Mouse (Mus musculus) forebrain, embryonic 11.5 days (tissue): ENCODE results near the gene Cdk6. TPM values are rescaled to one million over a fixed set of nuclear protein-coding genes. Genes with fewer than 3 reads are reported as not detected.
"Not testable (repeated sequence)": the region's sequence is repeated elsewhere in the genome, so short reads cannot be mapped to it uniquely, and the experiment has no call there.

Experiments used
- ATAC-seq: fragments of 200-750 bp; cut with Nextera tagmentation; replicated peaks from 2 replicates; pipeline ENCODE4 v1.8.0; 2017; ENCODE audit warnings: moderate TSS enrichment; ENCODE audit not compliant: low FRiP score
- DNase-seq: peaks from one replicate; pipeline ENCODE4 v3.0.0-alpha.2; 2017; ENCODE audit warnings: low spot score
- H3K27ac ChIP-seq: fragments of 300-500 bp; sonication (generic); 2 replicates; pipeline ENCODE4 v1.5.1; 2014; ENCODE audit warnings: low read depth, low read length
- H3K27me3 ChIP-seq: fragments of 300-500 bp; sonication (generic); 2 replicates; pipeline ENCODE4 v1.6.1; 2014; ENCODE audit warnings: mild to moderate bottlenecking, low read length, mixed read lengths; ENCODE audit not compliant: control insufficient read depth, insufficient read depth
- H3K36me3 ChIP-seq: fragments of 300-500 bp; sonication (generic); 2 replicates; pipeline ENCODE4 v1.6.1; 2014; ENCODE audit warnings: mild to moderate bottlenecking, low read length, moderate library complexity, mixed read lengths; ENCODE audit not compliant: control insufficient read depth, insufficient read depth
- H3K4me1 ChIP-seq: fragments of 300-500 bp; sonication (generic); replicated peaks from 2 replicates; pipeline ENCODE4 v1.6.1; 2014; ENCODE audit warnings: low read length, mixed read lengths; ENCODE audit not compliant: control insufficient read depth, insufficient read depth
- H3K4me2 ChIP-seq: fragments of 300-500 bp; sonication (generic); 2 replicates; pipeline ENCODE4 v1.6.1; 2014; ENCODE audit warnings: low read depth, mild to moderate bottlenecking, low read length, moderate library complexity, mixed read lengths; ENCODE audit not compliant: severe bottlenecking
- H3K4me3 ChIP-seq: fragments of 300-500 bp; sonication (generic); 2 replicates; pipeline ENCODE4 v1.5.1; 2014; ENCODE audit warnings: low read depth, low read length
- H3K9ac ChIP-seq: fragments of 300-500 bp; sonication (generic); 2 replicates; pipeline ENCODE4 v1.6.1; 2014; ENCODE audit warnings: low read length
- H3K9me3 ChIP-seq: fragments of 300-500 bp; sonication (generic); 2 replicates; pipeline ENCODE4 v1.6.1; 2016; ENCODE audit warnings: low read length, mixed read lengths; ENCODE audit not compliant: control insufficient read depth
- WGBS: fragments of 180-500 bp; shearing (Covaris S2); extraction: QIAGEN DNeasy Blood & Tissue Kit; methylation state at CpG from one replicate; pipeline ENCODE4 v1.1.7; 2014; 5-methylcytosine and 5-hydroxymethylcytosine counted together
- polyA plus RNA-seq: library from polyadenylated mRNA; unstranded; fragments of >200 nt; fragmentation: Nextera tagmentation; extraction: Ambion mirVana; gene quantifications from 2 replicates; pipeline ENCODE4 v1.2.1, GENCODE M21; 2014

Gene Cdk6
- polyA plus RNA-seq, 1 experiment from 2014 or later: 21.3 TPM

- H3K9me3 ChIP-seq: no peaks in the 10 kb centered on the region
- no peak overlapping the region for H3K27ac ChIP-seq
- no peak for DNase-seq
- no peaks in the 10 kb centered on the region for H3K4me1 ChIP-seq
- H3K4me3 ChIP-seq: no peak overlapping the region
- WGBS: 92% methylated on average over 12 of the region's 12 CpGs
- H3K9ac ChIP-seq: no peak overlapping the region
- ATAC-seq: no peak
- no peaks in the 10 kb centered on the region; the same call in 1 of the 2 replicates for H3K36me3 ChIP-seq
- no peaks in the 10 kb centered on the region for H3K27me3 ChIP-seq
- no peak overlapping the region for H3K4me2 ChIP-seq
Observed at GRCm38 (mm10) chr5:3521741-3522140, 180.5 kb downstream of the Cdk6 start.

- 93% methylated on average over 10 of the region's 10 CpGs for WGBS
- Histone ChIP-seq H3K4me1 (peaks cover 4% of the 10 kb centered on the region; the same call in 1 of the 2 replicates), H3K36me3 (no peaks in the 10 kb centered on the region; the same call in 1 of the 2 replicates), H3K4me3 (no peak overlapping the region), H3K27me3 (no peaks in the 10 kb centered on the region), H3K9me3 (no peaks in the 10 kb centered on the region), H3K4me2 (no peak overlapping the region), H3K27ac (no peak overlapping the region), H3K9ac (no peak overlapping the region)
- ATAC-seq: no peak
- no peak for DNase-seq
Observed at GRCm38 (mm10) chr5:3522826-3523225, 181.5 kb downstream of the Cdk6 start.

- H3K4me3 ChIP-seq: no peak overlapping the region
- H3K4me1 ChIP-seq: peaks cover 4% of the 10 kb centered on the region; the same call in 1 of the 2 replicates
- no peak for DNase-seq
- H3K4me2 ChIP-seq: no peak overlapping the region
- no peaks in the 10 kb centered on the region for H3K36me3 ChIP-seq
- H3K27ac ChIP-seq: no peak overlapping the region
- no peaks in the 10 kb centered on the region for H3K27me3 ChIP-seq
- ATAC-seq: peak; percentile 65
- 35% methylated on average over 5 of the region's 5 CpGs for WGBS
- H3K9me3 ChIP-seq: no peaks in the 10 kb centered on the region
- H3K9ac ChIP-seq: no peak overlapping the region
Observed at GRCm38 (mm10) chr5:3527041-3527691, 185.9 kb downstream of the Cdk6 start.

- no peaks in the 10 kb centered on the region for H3K36me3 ChIP-seq
- no peak overlapping the region for H3K9ac ChIP-seq
- no peaks in the 10 kb centered on the region for H3K27me3 ChIP-seq
- no peaks in the 10 kb centered on the region for H3K9me3 ChIP-seq
- DNase-seq (no peak), ATAC-seq (no peak)
- H3K4me1 ChIP-seq: peaks cover 4% of the 10 kb centered on the region; the same call in 1 of the 2 replicates
- no peak overlapping the region for H3K27ac ChIP-seq
- H3K4me3 ChIP-seq: no peak overlapping the region
- WGBS: 89% methylated on average over 10 of the region's 10 CpGs
- no peak overlapping the region for H3K4me2 ChIP-seq
Observed at GRCm38 (mm10) chr5:3529585-3530189, 188.4 kb downstream of the Cdk6 start.

- H3K9ac ChIP-seq, H3K9me3 ChIP-seq, H3K4me1 ChIP-seq, ATAC-seq, H3K36me3 ChIP-seq, H3K27ac ChIP-seq, H3K27me3 ChIP-seq, H3K4me2 ChIP-seq, DNase-seq, H3K4me3 ChIP-seq: not testable (repeated sequence)
Observed at GRCm38 (mm10) chr5:3532048-3532447, 190.8 kb downstream of the Cdk6 start.

- no peaks in the 10 kb centered on the region for H3K4me1 ChIP-seq
- H3K27me3 ChIP-seq: no peaks in the 10 kb centered on the region
- H3K4me3 ChIP-seq: no peak overlapping the region
- no peaks in the 10 kb centered on the region for H3K9me3 ChIP-seq
- no peaks in the 10 kb centered on the region for H3K36me3 ChIP-seq
- WGBS: 70% methylated on average over 3 of the region's 3 CpGs
- no peak overlapping the region for H3K4me2 ChIP-seq
- ATAC-seq: no peak
- no peak for DNase-seq
- H3K9ac ChIP-seq: no peak overlapping the region
- no peak overlapping the region for H3K27ac ChIP-seq
Observed at GRCm38 (mm10) chr5:3536592-3537212, 195.4 kb downstream of the Cdk6 start.

GRCm38 (mm10) chr5:3538505-3539472 is 197.5 kb downstream of the Cdk6 start:
- DNase-seq (no peak), ATAC-seq (no peak)
- Histone ChIP-seq H3K9me3 (no peaks in the 10 kb centered on the region), H3K36me3 (no peaks in the 10 kb centered on the region), H3K4me3 (no peak overlapping the region), H3K9ac (no peak overlapping the region), H3K27ac (no peak overlapping the region), H3K27me3 (no peaks in the 10 kb centered on the region), H3K4me1 (no peaks in the 10 kb centered on the region), H3K4me2 (no peak overlapping the region)
- 72% methylated on average over 11 of the region's 11 CpGs for WGBS

- Histone ChIP-seq H3K4me3 (no peak overlapping the region), H3K9ac (no peak overlapping the region), H3K9me3 (no peaks in the 10 kb centered on the region), H3K27ac (no peak overlapping the region), H3K36me3 (no peaks in the 10 kb centered on the region), H3K4me2 (no peak overlapping the region), H3K27me3 (no peaks in the 10 kb centered on the region), H3K4me1 (no peaks in the 10 kb centered on the region)
- DNase-seq: no peak
- ATAC-seq: no peak
- 81% methylated on average over 6 of the region's 6 CpGs for WGBS
Observed at GRCm38 (mm10) chr5:3541871-3542270, 200.6 kb downstream of the Cdk6 start.
